Mouse (Mus musculus) activated CD4-positive, CD25-positive, alpha-beta regulatory T cell (primary cell): ENCODE measurements around the gene Tmem52. TPM values are rescaled to one million over a fixed set of nuclear protein-coding genes. Genes with fewer than 3 reads are reported as not detected.

Source experiments
- polyA plus RNA-seq, 2 experiments: library from polyadenylated mRNA; unstranded; fragments of 100-300 nt; shearing (Covaris generic); gene quantifications; one replicate each; pipeline ENCODE4 v1.2.1; 2017

Gene Tmem52
- polyA plus RNA-seq = under 1 TPM in 1 of 2 experiments, not detected in 1; 0.20 TPM

DNA sequence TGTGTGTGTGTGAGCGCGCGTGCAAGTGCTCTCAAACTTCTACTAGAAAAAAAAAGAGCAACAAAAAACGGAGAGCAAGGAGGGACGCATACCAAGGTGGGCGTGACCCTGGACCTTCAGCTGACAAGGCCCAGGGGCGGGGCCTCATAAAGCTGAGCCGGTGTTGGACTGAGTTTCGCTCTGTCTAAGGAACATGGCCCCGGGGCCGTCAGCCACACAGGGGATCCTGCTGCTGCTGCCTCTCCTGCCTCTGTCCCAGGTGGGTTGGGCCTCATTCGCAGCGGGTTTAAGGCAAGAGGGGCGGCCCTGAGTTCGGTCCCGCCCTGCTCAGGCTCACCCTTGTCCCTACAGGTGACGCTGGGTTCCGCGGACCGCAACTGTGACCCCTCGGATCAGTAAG, at the start of gene Tmem52:
TSS of gene Tmem52 (plus strand) at position 163 of the 400 bp plus-strand sequence.

DNA sequence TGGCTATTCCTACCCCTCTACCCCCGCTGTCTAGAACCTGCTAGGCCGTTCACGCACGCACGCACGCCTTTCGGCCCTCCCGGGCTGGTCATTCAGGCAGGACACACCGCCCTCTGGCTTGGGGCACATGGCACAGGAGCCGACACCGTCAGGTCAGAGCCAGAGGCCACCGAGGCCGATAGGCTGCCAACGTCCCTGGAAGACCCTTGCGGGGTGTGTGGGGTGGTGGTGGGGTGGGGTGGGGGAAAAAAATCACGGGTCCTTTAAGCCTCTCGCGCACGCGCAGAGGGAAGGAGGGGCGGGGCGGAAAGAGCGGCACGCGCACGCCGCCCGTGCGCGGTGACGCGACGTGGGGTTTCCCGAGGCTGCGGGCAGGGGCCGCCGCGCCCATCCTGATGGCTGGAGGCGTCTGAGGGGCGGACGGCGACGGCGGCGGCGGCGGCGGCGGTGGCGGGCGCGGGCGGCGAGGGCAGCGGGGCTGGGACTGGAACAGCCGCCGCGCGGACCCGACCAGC, 22.1 kb downstream of the Tmem52 start, which contains the start of gene Gnb1:
TSS of gene Gnb1 (plus strand) at position 372 of the 515 bp plus-strand sequence.

Other genes starting within 250 kb of the Tmem52 start
- gene Ski, start 246.5 kb upstream of the Tmem52 start, polyA plus RNA-seq = 100 to 1,000 TPM in 1 of 2 experiments, 10 to 100 TPM in 1; 88.2 to 115 TPM
- 100 to 1,000 TPM; 102 TPM for gene Faap20, start 219.3 kb upstream of the Tmem52 start, polyA plus RNA-seq
- gene Prkcz, start 107.8 kb upstream of the Tmem52 start, polyA plus RNA-seq = 10 to 100 TPM; 29.5 to 35.9 TPM
- under 1 TPM; 0.13 to 0.71 TPM for gene Gabrd, start 71.0 kb upstream of the Tmem52 start, polyA plus RNA-seq
- 1 to 10 TPM; 2.2 to 3.1 TPM for gene Cfap74, start 59.9 kb upstream of the Tmem52 start, polyA plus RNA-seq
- 100 to 1,000 TPM; 375 to 448 TPM for gene Gnb1, start 22.2 kb downstream of the Tmem52 start, polyA plus RNA-seq
- gene Nadk, start 93.3 kb downstream of the Tmem52 start, polyA plus RNA-seq = 100 to 1,000 TPM in 1 of 2 experiments, 10 to 100 TPM in 1; 95.0 to 127 TPM
- gene Slc35e2, start 132.3 kb downstream of the Tmem52 start, polyA plus RNA-seq = 10 to 100 TPM in 1 of 2 experiments, 1 to 10 TPM in 1; 8.8 to 10.8 TPM
- 100 to 1,000 TPM; 107 to 146 TPM for gene Cdk11b, start 155.7 kb downstream of the Tmem52 start, polyA plus RNA-seq
- gene Gm10563, start 176.3 kb downstream of the Tmem52 start, polyA plus RNA-seq = not detected
- 1 to 10 TPM in 1 of 2 experiments, under 1 TPM in 1; 0.26 to 1.1 TPM for gene Mmp23, start 184.3 kb downstream of the Tmem52 start, polyA plus RNA-seq
- 10 to 100 TPM; 21.5 to 27.7 TPM for gene Mib2, start 200.1 kb downstream of the Tmem52 start, polyA plus RNA-seq
- 10 to 100 TPM in 1 of 2 experiments, 1 to 10 TPM in 1; 7.2 to 41.1 TPM for gene Fndc10, start 225.2 kb downstream of the Tmem52 start, polyA plus RNA-seq
- 100 to 1,000 TPM; 177 to 184 TPM for gene Ssu72, start 235.7 kb downstream of the Tmem52 start, polyA plus RNA-seq